Mouse (Mus musculus) left cerebral cortex, adult 2 months (tissue): ENCODE data around the gene Tnfsf10. TPM values are rescaled to one million over a fixed set of nuclear protein-coding genes. Genes with fewer than 3 reads are reported as not detected.

Source experiments
- DNase-seq, 2 experiments: peaks; one replicate each; pipeline ENCODE4 v3.0.0; 2021 to 2022; ENCODE audit warnings: low spot score in 2 of 2, mixed read lengths in 1 of 2; ENCODE audit errors: extremely low spot score in 1 of 2
- H3K27ac ChIP-seq: fragments of 200-600 bp; 2 replicates; pipeline ENCODE4 v1.8.1; 2022
- H3K4me3 ChIP-seq: fragments of 200-600 bp; 2 replicates; pipeline ENCODE4 v1.8.1; 2022
- CTCF ChIP-seq: fragments of 200-600 bp; IDR thresholded peaks from 2 replicates; pipeline ENCODE4 v1.8.1; 2022; ENCODE audit warnings: antibody characterized with exemption, mild to moderate bottlenecking, moderate library complexity
- intact Hi-C: fragments of 180-260 bp; cut with DNase I; formaldehyde crosslinking; loops from one replicate; pipeline ENCODE4 v1.15.1; 2025
- total RNA-seq, 2 experiments: library from RNA; stranded (reverse); gene quantifications; 2 replicates each; pipeline ENCODE4 v1.2.3; 2021

The Tnfsf10 gene
- total RNA-seq, 2 experiments from 2014 or later, result 1.3 to 2.4 TPM

GRCm38 (mm10) chr3:27342462-27342861 is 25.6 kb downstream of the Tnfsf10 start:
- Histone ChIP-seq H3K27ac (no peak overlapping the region), H3K4me3 (no peak overlapping the region)
- TF ChIP-seq CTCF, result no peak
- no peak for DNase-seq
- intact Hi-C loops, result no loop called here

GRCm38 (mm10) chr3:27345526-27345925 is 28.7 kb downstream of the Tnfsf10 start:
- no peak overlapping the region for H3K4me3 ChIP-seq
- no peak overlapping the region for H3K27ac ChIP-seq
- peak; percentile 57 for TF ChIP-seq CTCF
- no peak for DNase-seq
- intact Hi-C loops, result no loop called here

- no peak overlapping the region for H3K4me3 ChIP-seq
- intact Hi-C loops, result no loop called here
- TF ChIP-seq CTCF, result no peak
- no peak overlapping the region for H3K27ac ChIP-seq
- DNase-seq, result peak; percentile 17 to 24
These were observed 31.6 kb downstream of the Tnfsf10 start for GRCm38 (mm10) chr3:27348462-27348861.

- no peak overlapping the region for H3K4me3 ChIP-seq
- H3K27ac ChIP-seq, result no peak overlapping the region
- intact Hi-C loops, result no loop called here
- no peak for DNase-seq
- TF ChIP-seq CTCF, result no peak
These were observed 34.3 kb downstream of the Tnfsf10 start for GRCm38 (mm10) chr3:27351105-27351504.

GRCm38 (mm10) chr3:27359100-27359720 is 42.4 kb downstream of the Tnfsf10 start:
- H3K4me3 ChIP-seq, result no peak overlapping the region
- DNase-seq, result no peak
- intact Hi-C loops, result no loop called here
- no peak for TF ChIP-seq CTCF
- no peak overlapping the region for H3K27ac ChIP-seq

GRCm38 (mm10) chr3:27370125-27370524 is 53.3 kb downstream of the Tnfsf10 start:
- TF ChIP-seq CTCF, result no peak; the same call in 1 of the 2 replicates
- no peak for DNase-seq
- H3K27ac ChIP-seq, result no peak overlapping the region
- H3K4me3 ChIP-seq, result no peak overlapping the region
- intact Hi-C loops, result no loop called here

- no peak for TF ChIP-seq CTCF
- no peak overlapping the region for H3K27ac ChIP-seq
- H3K4me3 ChIP-seq, result peak overlapping the region; percentile 28
- intact Hi-C loops, result no loop called here
- no peak for DNase-seq
These were observed 53.9 kb downstream of the Tnfsf10 start for GRCm38 (mm10) chr3:27370582-27371275.

- peak within 1 kb of the TSS; percentile 28 for H3K4me3 ChIP-seq
- TF ChIP-seq CTCF, result no peak
- no peak within 1 kb of the TSS for H3K27ac ChIP-seq
- intact Hi-C loops, result no loop called here
- peak in 1 of 2 experiments; percentile 18 for DNase-seq
These were observed 54.4 kb downstream of the Tnfsf10 start, which contains the start of gene Ghsr for GRCm38 (mm10) chr3:27371276-27371621. Gene Ghsr (plus strand): TSS chr3:27371351.

- intact Hi-C loops, result no loop called here
- Histone ChIP-seq H3K4me3 (peak overlapping the region; percentile 28), H3K27ac (no peak overlapping the region)
- DNase-seq, result peak in 1 of 2 experiments; percentile 22
- TF ChIP-seq CTCF, result no peak
These were observed 55.2 kb downstream of the Tnfsf10 start for GRCm38 (mm10) chr3:27371725-27372650.

GRCm38 (mm10) chr3:27374396-27374795 is 57.6 kb downstream of the Tnfsf10 start:
- H3K27ac ChIP-seq, result no peak overlapping the region
- no peak for TF ChIP-seq CTCF
- intact Hi-C loops, result no loop called here
- no peak for DNase-seq
- H3K4me3 ChIP-seq, result no peak overlapping the region

- intact Hi-C loops, result no loop called here
- Histone ChIP-seq H3K4me3 (no peak overlapping the region), H3K27ac (no peak overlapping the region)
- no peak for DNase-seq
- no peak for TF ChIP-seq CTCF
These were observed 61.1 kb downstream of the Tnfsf10 start for GRCm38 (mm10) chr3:27377935-27378334.

GRCm38 (mm10) chr3:27384836-27385235 is 68.0 kb downstream of the Tnfsf10 start:
- no peak; the same call in 1 of the 2 replicates for TF ChIP-seq CTCF
- H3K4me3 ChIP-seq, result no peak overlapping the region
- no peak overlapping the region for H3K27ac ChIP-seq
- intact Hi-C loops, result no loop called here
- no peak for DNase-seq
